Mouse (Mus musculus): ENCODE data around the gene Ermp1.

GRCm38 (mm10) chr19:29649683-29650082 lies 1.5 kb upstream of the Ermp1 start:
- TF ChIP-seq CTCF (IDR thresholded peaks at IDR 0.05) (no peak), POLR2A (IDR thresholded peaks at IDR 0.05; ENCODE audit: insufficient read depth, low read depth, low read length) (no peak)

Measured in heart, adult 2 months (tissue).